Mouse (Mus musculus) CH12.LX (cell line): ENCODE results near the gene Ephb4. TPM values are rescaled to one million over a fixed set of nuclear protein-coding genes. Genes with fewer than 3 reads are reported as not detected.

ENCODE experiments used
- DNase-seq: peaks from one replicate; pipeline ENCODE4 v3.0.0-alpha.2; 2013; ENCODE audit errors: extremely low read depth
- H3K27ac ChIP-seq: 2 replicates; pipeline ENCODE4 v1.5.1; 2012; ENCODE audit warnings: low read depth, mild to moderate bottlenecking, control low read depth, moderate library complexity; ENCODE audit not compliant: insufficient read depth
- H3K27me3 ChIP-seq: replicated peaks from 2 replicates; pipeline ENCODE3; 2012; ENCODE audit warnings: inconsistent platforms
- H3K36me3 ChIP-seq, 2 experiments: replicated peaks in 1 of 2; 2 replicates each; pipeline versions ENCODE3 to v1.6.1; 2012; ENCODE audit warnings: inconsistent platforms in 1 of 2, low read length in 1 of 2, mild to moderate bottlenecking in 1 of 2, mixed read lengths in 1 of 2, moderate library complexity in 1 of 2; ENCODE audit not compliant: control insufficient read depth in 1 of 2, insufficient read depth in 1 of 2
- H3K4me1 ChIP-seq, 2 experiments: 2 replicates each; pipeline ENCODE4 v1.6.1; 2012; ENCODE audit warnings: inconsistent platforms in 1 of 2, moderate library complexity in 1 of 2; ENCODE audit not compliant: insufficient read depth in 2 of 2, control insufficient read depth in 1 of 2
- H3K4me2 ChIP-seq: 2 replicates; pipeline ENCODE4 v1.6.1; 2012; ENCODE audit warnings: low read depth, mild to moderate bottlenecking, control low read depth; ENCODE audit not compliant: poor library complexity, insufficient read depth, severe bottlenecking
- H3K4me3 ChIP-seq, 3 experiments: fragments of 150-350 bp in 1 of 3; sonication (generic) in 1 of 3; replicated peaks in 1 of 3; 2 replicates each; pipeline versions ENCODE3 to v1.5.1; 2011 to 2012; ENCODE audit warnings: low read depth in 2 of 3, low read length in 2 of 3, mild to moderate bottlenecking in 2 of 3, moderate library complexity in 2 of 3, control low read depth in 1 of 3, improper control_type of control experiment in 1 of 3, inconsistent platforms in 1 of 3, mixed read lengths in 1 of 3; ENCODE audit not compliant: poor library complexity in 1 of 3
- H3K79me2 ChIP-seq: replicated peaks from 2 replicates; pipeline ENCODE4 v1.6.1; 2012; ENCODE audit warnings: mild to moderate bottlenecking, moderate library complexity; ENCODE audit not compliant: control insufficient read depth, poor library complexity, insufficient read depth, severe bottlenecking; ENCODE audit errors: extremely low read depth
- H3K9ac ChIP-seq: 2 replicates; pipeline ENCODE4 v1.6.1; 2012; ENCODE audit warnings: low read depth, mild to moderate bottlenecking, control low read depth, moderate library complexity; ENCODE audit not compliant: insufficient read depth
- H3K9me3 ChIP-seq: replicated peaks from 2 replicates; pipeline ENCODE3; 2012; ENCODE audit warnings: low read length, inconsistent platforms, mixed read lengths
- CHD2 ChIP-seq: IDR thresholded peaks from 2 replicates; pipeline ENCODE4 v1.6.1; 2011; ENCODE audit warnings: low read length, improper control_type of control experiment
- ELF1 ChIP-seq: IDR thresholded peaks from 2 replicates; pipeline ENCODE4 v1.6.1; 2014; ENCODE audit warnings: low read depth, mild to moderate bottlenecking, inconsistent platforms, low read length, improper control_type of control experiment
- ETS1 ChIP-seq: conservative IDR thresholded peaks from 2 replicates; pipeline ENCODE4 v1.6.1; 2012; ENCODE audit warnings: low read depth, mild to moderate bottlenecking, inconsistent platforms, low read length, improper control_type of control experiment, moderate library complexity
- HCFC1 ChIP-seq: IDR thresholded peaks from 2 replicates; pipeline ENCODE4 v1.6.1; 2012; ENCODE audit warnings: low read depth, mild to moderate bottlenecking, inconsistent platforms, low read length, improper control_type of control experiment
- IRF4 ChIP-seq: IDR thresholded peaks from 2 replicates; pipeline ENCODE4 v1.6.1; 2014; ENCODE audit warnings: low read depth, mild to moderate bottlenecking, inconsistent platforms, low read length, improper control_type of control experiment
- JUN ChIP-seq: IDR thresholded peaks from 2 replicates; pipeline ENCODE4 v1.6.1; 2011; ENCODE audit warnings: low read depth, mild to moderate bottlenecking, low read length, improper control_type of control experiment, moderate library complexity; ENCODE audit not compliant: insufficient read depth
- MAFK ChIP-seq: IDR thresholded peaks from 2 replicates; pipeline ENCODE4 v1.6.1; 2011; ENCODE audit warnings: low read length, improper control_type of control experiment; ENCODE audit not compliant: insufficient replicate concordance
- MEF2A ChIP-seq: IDR thresholded peaks from 2 replicates; pipeline ENCODE4 v1.6.1; 2014; ENCODE audit warnings: low read depth, mild to moderate bottlenecking, inconsistent platforms, low read length, improper control_type of control experiment, borderline replicate concordance
- MXI1 ChIP-seq: IDR thresholded peaks from 2 replicates; pipeline ENCODE4 v1.6.1; 2011; ENCODE audit warnings: mild to moderate bottlenecking, low read depth, low read length, improper control_type of control experiment
- NELFE ChIP-seq: IDR thresholded peaks from 2 replicates; pipeline ENCODE4 v1.6.1; 2011; ENCODE audit warnings: low read depth, low read length, improper control_type of control experiment
- NRF1 ChIP-seq: IDR thresholded peaks from 2 replicates; pipeline ENCODE4 v1.6.1; 2014; ENCODE audit warnings: low read depth, mild to moderate bottlenecking, inconsistent platforms, low read length, improper control_type of control experiment, moderate library complexity
- PAX5 ChIP-seq: IDR thresholded peaks from 2 replicates; pipeline ENCODE4 v1.6.1; 2012; ENCODE audit warnings: low read length, inconsistent platforms, mixed read lengths
- RAD21 ChIP-seq: IDR thresholded peaks from 2 replicates; pipeline ENCODE4 v1.6.1; 2011; ENCODE audit warnings: low read depth, mild to moderate bottlenecking, low read length, improper control_type of control experiment, moderate library complexity
- RCOR1 ChIP-seq: conservative IDR thresholded peaks from 2 replicates; pipeline ENCODE4 v1.6.1; 2012; ENCODE audit warnings: low read depth, mild to moderate bottlenecking, inconsistent platforms, low read length, improper control_type of control experiment
- SIN3A ChIP-seq: IDR thresholded peaks from 2 replicates; pipeline ENCODE4 v1.6.1; 2012; ENCODE audit warnings: low read length, improper control_type of control experiment, inconsistent platforms
- TBP ChIP-seq: conservative IDR thresholded peaks from 2 replicates; pipeline ENCODE4 v1.6.1; 2011; ENCODE audit warnings: low read depth, low read length, improper control_type of control experiment
- ZC3H11A ChIP-seq: IDR thresholded peaks from 2 replicates; pipeline ENCODE4 v1.6.1; 2012; ENCODE audit warnings: low read depth, mild to moderate bottlenecking, inconsistent platforms, low read length, improper control_type of control experiment
- ZMIZ1 ChIP-seq: IDR thresholded peaks from 2 replicates; pipeline ENCODE4 v1.6.1; 2012; ENCODE audit warnings: low read depth, mild to moderate bottlenecking, inconsistent platforms, low read length, improper control_type of control experiment
- ZNF384 ChIP-seq: IDR thresholded peaks from 2 replicates; pipeline ENCODE4 v1.6.1; 2012; ENCODE audit warnings: low read depth, low read length, improper control_type of control experiment, inconsistent platforms
- dilution Hi-C: fragments of 300-500 bp; cut with MboI; formaldehyde crosslinking; loops from 2 replicates; pipeline ENCODE4 v1.14.3; 2020; ENCODE audit warnings: low sequenced_read_pairs; ENCODE audit not compliant: extremely low pct_unique_long_range_greater_than_20kb, extremely low pct_ligation_motif_present
- in situ Hi-C: fragments of 300-500 bp; cut with MboI; formaldehyde crosslinking; loops from 3 replicates; pipeline ENCODE4 v1.14.3; 2019; ENCODE audit warnings: low sequenced_read_pairs, low pct_ligation_motif_present, low pct_unique_long_range_greater_than_20kb, mixed read lengths
- polyA plus RNA-seq: library from polyadenylated mRNA; unstranded; fragments of >175 nt; gene quantifications from 2 replicates; pipeline ENCODE4 v1.2.1, GENCODE M21; 2012; ENCODE audit warnings: low read depth; ENCODE audit not compliant: insufficient read length
- total RNA-seq, 2 experiments: library from RNA; depleted of rRNA; stranded (reverse); fragments of 300-350 nt in 1 of 2; fragments of >200 nt in 1 of 2; gene quantifications; 2 replicates each; pipeline ENCODE4 v1.2.3; 2012 to 2014

Gene Ephb4
- total and polyA plus RNA-seq, 3 experiments = 0.56 to 2.2 (median 1.5) TPM

GRCm38 (mm10) chr5:137345821-137346220 lies 4.1 kb upstream of the Ephb4 start:
- peak; percentile 7 for DNase-seq
- no peak overlapping the region for H3K27ac ChIP-seq
- H3K27me3 ChIP-seq = peaks cover 26% of the 10 kb centered on the region
- H3K79me2 ChIP-seq = no peaks in the 10 kb centered on the region
- dilution Hi-C loops (no loop called here), in situ Hi-C loops (no loop called here)
- H3K36me3 ChIP-seq = no peaks in the 10 kb centered on the region
- H3K9me3 ChIP-seq = peaks cover 6% of the 10 kb centered on the region
- H3K9ac ChIP-seq = no peak overlapping the region
- H3K4me1 ChIP-seq = peaks cover 4 to 37% of the 10 kb centered on the region in 2 experiments; a peak in 2 of 4 replicates
- peak overlapping the region; percentile 24; the same call in 1 of the 2 replicates for H3K4me2 ChIP-seq
- TF ChIP-seq CHD2 (no peak), IRF4 (no peak), RAD21 (no peak), SIN3A (no peak), ZC3H11A (no peak), MXI1 (no peak)
- no peak overlapping the region for H3K4me3 ChIP-seq

GRCm38 (mm10) chr5:137346388-137346787 lies 3.5 kb upstream of the Ephb4 start:
- TF ChIP-seq NELFE (no peak), IRF4 (no peak), MEF2A (no peak), TBP (no peak), ELF1 (no peak), MXI1 (no peak), HCFC1 (no peak), PAX5 (no peak), NRF1 (no peak), ZNF384 (no peak)
- H3K36me3 ChIP-seq = no peaks in the 10 kb centered on the region
- no peaks in the 10 kb centered on the region for H3K79me2 ChIP-seq
- no peak overlapping the region for H3K4me2 ChIP-seq
- H3K4me3 ChIP-seq = no peak overlapping the region
- in situ Hi-C loops = no loop called here
- dilution Hi-C loops = no loop called here
- H3K27ac ChIP-seq = no peak overlapping the region
- no peak for DNase-seq
- no peak overlapping the region for H3K9ac ChIP-seq
- H3K4me1 ChIP-seq = peaks cover 4 to 37% of the 10 kb centered on the region in 2 experiments; a peak in 2 of 4 replicates
- peaks cover 29% of the 10 kb centered on the region for H3K27me3 ChIP-seq
- H3K9me3 ChIP-seq = peaks cover 6% of the 10 kb centered on the region

GRCm38 (mm10) chr5:137346983-137347382 lies 2.9 kb upstream of the Ephb4 start:
- Histone ChIP-seq H3K9ac (no peak overlapping the region), H3K4me1 (peaks cover 6 to 38% of the 10 kb centered on the region in 2 experiments; a peak in 3 of 4 replicates), H3K79me2 (no peaks in the 10 kb centered on the region), H3K4me3 (no peak overlapping the region)
- dilution Hi-C loops = no loop called here
- no peak for TF ChIP-seq NRF1
- no peak for TF ChIP-seq ETS1
- no peak for TF ChIP-seq JUN
- no peak for TF ChIP-seq MAFK
- TF ChIP-seq CHD2 = no peak
- no peak for TF ChIP-seq ELF1
- no peak for TF ChIP-seq MEF2A
- no peak for TF ChIP-seq ZMIZ1
- TF ChIP-seq RCOR1 = no peak
- TF ChIP-seq IRF4 = no peak
- no peak for TF ChIP-seq ZC3H11A
- TF ChIP-seq, all 38 proteins: peak for 0
- H3K4me2 ChIP-seq = no peak overlapping the region
- H3K27ac ChIP-seq = no peak overlapping the region
- peaks cover 35% of the 10 kb centered on the region for H3K27me3 ChIP-seq
- no peak for DNase-seq
- peaks cover 6% of the 10 kb centered on the region for H3K9me3 ChIP-seq
- no peaks in the 10 kb centered on the region for H3K36me3 ChIP-seq
- in situ Hi-C loops = no loop called here
